Mouse (Mus musculus): Measurements from ENCODE around the gene Wdr66. TPM values are rescaled to one million over a fixed set of nuclear protein-coding genes. Genes with fewer than 3 reads are reported as not detected.
"Not testable (repeated sequence)": the region's sequence is repeated elsewhere in the genome, so short reads cannot be mapped to it uniquely, and the experiment has no call there.

Gene Wdr66
- total RNA-seq (2012; rRNA removed) (0.13 and 0.21 TPM in 2 replicates), total RNA-seq (2014; rRNA removed) (0.21 TPM in 1 of 2 replicates, not detected in the other), polyA plus RNA-seq (2012; ENCODE audit: insufficient read length, low read depth) (0.34 and 0.55 TPM in 2 replicates)

DNA sequence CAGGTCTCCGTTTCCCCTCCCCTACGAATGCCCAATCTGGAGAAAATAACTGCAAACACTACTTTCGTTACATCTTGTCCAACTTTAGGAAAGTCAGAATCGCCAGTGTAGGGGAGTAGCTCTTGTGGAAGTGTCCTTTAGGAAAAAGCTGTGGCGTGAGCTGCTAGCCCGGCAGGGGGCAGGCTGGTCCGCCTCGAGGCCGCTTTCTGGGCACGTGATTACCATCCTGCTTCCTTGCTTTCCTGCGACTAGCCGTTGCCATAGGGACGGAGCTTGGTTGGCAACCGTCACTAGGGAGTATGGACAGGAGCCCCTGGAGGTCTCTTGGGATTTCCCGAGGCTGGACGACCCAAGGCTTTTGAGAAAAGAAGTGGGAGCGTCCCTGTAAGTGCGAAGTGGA, at the start of gene Wdr66:
Wdr66 (plus strand) TSS at position 269 of the 400 bp plus-strand sequence.
- no peak within 1 kb of the TSS for H3K27ac ChIP-seq (ENCODE audit: insufficient read depth, low read depth)
- no peaks in the 10 kb centered on the region for H3K79me2 ChIP-seq (replicated peaks; ENCODE audit: control insufficient read depth, extremely low read depth, insufficient read depth, poor library complexity, severe bottlenecking)
- no peak within 1 kb of the TSS for H3K4me3 ChIP-seq (replicated peaks in 1 of 3; ENCODE audit: low read depth in 2 of 3, low read length in 2 of 3, poor library complexity in 1 of 3)
- no peak within 1 kb of the TSS for H3K4me2 ChIP-seq (ENCODE audit: insufficient read depth, low read depth, poor library complexity, severe bottlenecking)
- no peaks in the 10 kb centered on the region; a peak in 1 of 4 replicates for H3K4me1 ChIP-seq (ENCODE audit: control insufficient read depth in 1 of 2, insufficient read depth in 2 of 2)
- H3K27me3 ChIP-seq (replicated peaks): no peaks in the 10 kb centered on the region
- TF ChIP-seq PAX5 (IDR thresholded peaks at IDR 0.05; ENCODE audit: low read length): no peak
- no peak for TF ChIP-seq SIN3A (IDR thresholded peaks at IDR 0.05; ENCODE audit: low read length)
- no peak for TF ChIP-seq EP300 (IDR thresholded peaks at IDR 0.05; ENCODE audit: low read length)
- TF ChIP-seq ETS1 (conservative IDR thresholded peaks at IDR 0.05; ENCODE audit: low read depth, low read length): no peak
- no peak for TF ChIP-seq HCFC1 (IDR thresholded peaks at IDR 0.05; ENCODE audit: low read depth, low read length)
- no peak for TF ChIP-seq ZC3H11A (IDR thresholded peaks at IDR 0.05; ENCODE audit: low read depth, low read length)
- no peak for TF ChIP-seq CHD1 (IDR thresholded peaks at IDR 0.05; ENCODE audit: low read depth, low read length)
- TF ChIP-seq JUN (IDR thresholded peaks at IDR 0.05; ENCODE audit: insufficient read depth, low read depth, low read length): no peak
- no peak for TF ChIP-seq NELFE (IDR thresholded peaks at IDR 0.05; ENCODE audit: low read depth, low read length)
- TF ChIP-seq MYC (IDR thresholded peaks at IDR 0.05; ENCODE audit: low read depth, low read length): no peak
- TF ChIP-seq KAT2A (IDR thresholded peaks at IDR 0.05; ENCODE audit: insufficient replicate concordance, low read length): no peak
- dilution Hi-C loops (cut with MboI; ENCODE audit: extremely low pct_ligation_motif_present, extremely low pct_unique_long_range_greater_than_20kb, low sequenced_read_pairs): no loop called here
- peaks cover 7 to 29% of the 10 kb centered on the region in 2 experiments for H3K36me3 ChIP-seq (replicated peaks in 1 of 2; ENCODE audit: control insufficient read depth in 1 of 2, insufficient read depth in 1 of 2, low read length in 1 of 2)
- H3K9ac ChIP-seq (ENCODE audit: insufficient read depth, low read depth): no peak within 1 kb of the TSS
- no peaks in the 10 kb centered on the region for H3K9me3 ChIP-seq (replicated peaks; ENCODE audit: low read length)
- DNase-seq (ENCODE audit: extremely low read depth): no peak
- in situ Hi-C loops (cut with MboI; ENCODE audit: low pct_ligation_motif_present, low pct_unique_long_range_greater_than_20kb, low sequenced_read_pairs): no loop called here

DNA sequence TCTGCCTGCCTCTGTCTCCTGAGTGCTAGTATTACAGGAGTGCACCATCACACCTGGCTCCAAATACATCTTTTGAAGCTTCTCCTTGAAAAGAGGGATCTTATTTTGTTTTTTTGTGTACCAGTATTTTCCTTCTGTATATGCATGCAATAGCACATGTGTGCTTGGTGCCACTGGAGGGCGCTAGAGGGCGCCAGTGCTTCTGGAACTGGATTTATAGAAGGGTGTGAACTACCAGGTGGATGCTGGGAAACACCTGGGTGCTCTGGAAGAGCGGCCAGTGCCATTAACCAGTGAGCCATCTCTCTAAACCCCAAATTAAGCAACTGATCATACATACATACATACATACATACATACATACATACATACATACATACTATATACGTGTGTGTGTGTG, 49.1 kb upstream of the Wdr66 start:
- H3K79me2 ChIP-seq (replicated peaks; ENCODE audit: control insufficient read depth, extremely low read depth, insufficient read depth, poor library complexity, severe bottlenecking); H3K4me2 ChIP-seq (ENCODE audit: insufficient read depth, low read depth, poor library complexity, severe bottlenecking); H3K27me3 ChIP-seq (replicated peaks); H3K36me3 ChIP-seq (replicated peaks in 1 of 2; ENCODE audit: control insufficient read depth in 1 of 2, insufficient read depth in 1 of 2, low read length in 1 of 2); H3K9ac ChIP-seq (ENCODE audit: insufficient read depth, low read depth); H3K27ac ChIP-seq (ENCODE audit: insufficient read depth, low read depth); H3K9me3 ChIP-seq (replicated peaks; ENCODE audit: low read length); DNase-seq (ENCODE audit: extremely low read depth); in situ Hi-C loops (cut with MboI; ENCODE audit: low pct_ligation_motif_present, low pct_unique_long_range_greater_than_20kb, low sequenced_read_pairs); H3K4me3 ChIP-seq (replicated peaks in 1 of 3; ENCODE audit: low read depth in 2 of 3, low read length in 2 of 3, poor library complexity in 1 of 3); dilution Hi-C loops (cut with MboI; ENCODE audit: extremely low pct_ligation_motif_present, extremely low pct_unique_long_range_greater_than_20kb, low sequenced_read_pairs); H3K4me1 ChIP-seq (ENCODE audit: control insufficient read depth in 1 of 2, insufficient read depth in 2 of 2): not testable (repeated sequence)
- peak in 1 of 2 experiments; percentile 13; a peak in 2 of 4 replicates for TF ChIP-seq CTCF (conservative IDR thresholded peaks at IDR 0.05 in 1 of 2, IDR thresholded peaks at IDR 0.05 in 1 of 2; ENCODE audit: low read depth in 2 of 2, low read length in 2 of 2)

DNA sequence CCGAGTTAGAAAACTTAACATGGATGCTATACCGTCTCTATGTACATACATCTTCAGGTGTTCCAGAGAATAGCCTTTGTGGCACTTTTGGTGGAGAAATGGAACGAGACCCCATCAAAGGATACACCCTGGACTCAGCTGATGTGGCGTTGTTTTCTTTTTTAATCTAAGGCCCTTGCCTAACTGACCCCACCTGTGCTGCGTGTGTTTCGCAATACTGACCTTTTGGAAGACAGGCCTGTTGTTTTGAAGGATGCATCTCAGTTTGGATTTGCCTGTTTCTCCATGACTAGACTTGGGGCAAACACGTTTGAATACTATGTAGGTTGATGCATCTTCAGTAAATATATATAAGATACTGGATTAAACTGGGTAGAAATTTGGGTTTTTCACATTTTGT, 48.3 kb upstream of the Wdr66 start:
- dilution Hi-C loops (cut with MboI; ENCODE audit: extremely low pct_ligation_motif_present, extremely low pct_unique_long_range_greater_than_20kb, low sequenced_read_pairs); H3K9me3 ChIP-seq (replicated peaks; ENCODE audit: low read length); H3K27me3 ChIP-seq (replicated peaks); H3K36me3 ChIP-seq (replicated peaks in 1 of 2; ENCODE audit: control insufficient read depth in 1 of 2, insufficient read depth in 1 of 2, low read length in 1 of 2); in situ Hi-C loops (cut with MboI; ENCODE audit: low pct_ligation_motif_present, low pct_unique_long_range_greater_than_20kb, low sequenced_read_pairs); H3K79me2 ChIP-seq (replicated peaks; ENCODE audit: control insufficient read depth, extremely low read depth, insufficient read depth, poor library complexity, severe bottlenecking); DNase-seq (ENCODE audit: extremely low read depth); H3K4me1 ChIP-seq (ENCODE audit: control insufficient read depth in 1 of 2, insufficient read depth in 2 of 2); H3K4me3 ChIP-seq (replicated peaks in 1 of 3; ENCODE audit: low read depth in 2 of 3, low read length in 2 of 3, poor library complexity in 1 of 3); H3K4me2 ChIP-seq (ENCODE audit: insufficient read depth, low read depth, poor library complexity, severe bottlenecking); H3K9ac ChIP-seq (ENCODE audit: insufficient read depth, low read depth); H3K27ac ChIP-seq (ENCODE audit: insufficient read depth, low read depth): not testable (repeated sequence)

DNA sequence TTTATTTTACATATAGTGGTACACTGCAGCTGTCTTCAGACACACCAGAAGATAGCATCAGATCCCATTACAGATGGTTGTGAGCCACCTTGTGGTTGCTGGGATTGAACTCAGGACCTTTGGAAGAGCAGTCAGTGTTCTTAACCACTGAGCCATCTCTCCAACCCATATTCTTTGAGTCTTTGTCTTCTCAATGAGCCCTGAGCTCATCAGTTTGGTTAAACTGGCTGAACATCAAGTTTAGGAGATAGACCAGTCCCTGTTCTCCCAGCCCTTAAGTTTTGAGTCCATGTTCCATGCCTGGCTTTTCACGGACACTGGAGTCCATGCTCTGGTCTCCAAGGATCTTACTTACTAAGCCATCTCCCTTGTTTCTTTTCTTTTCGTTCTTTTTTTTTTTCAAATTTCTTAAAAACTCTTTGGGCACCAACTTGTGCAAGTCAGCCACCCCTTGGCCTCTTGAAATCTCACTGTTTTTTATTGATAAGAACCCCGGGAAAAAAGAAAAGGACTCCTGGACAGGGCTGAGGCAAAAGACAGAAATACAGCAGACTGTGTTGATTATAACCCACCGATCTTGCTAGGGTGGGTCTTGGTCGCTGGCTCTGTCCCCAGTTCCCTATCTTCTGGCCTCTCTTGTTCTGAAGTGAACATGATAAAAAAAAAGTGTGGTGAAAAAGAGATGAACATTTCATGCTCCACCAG, 29.4 kb upstream of the Wdr66 start:
- H3K4me1 ChIP-seq (ENCODE audit: control insufficient read depth in 1 of 2, insufficient read depth in 2 of 2); H3K36me3 ChIP-seq (replicated peaks in 1 of 2; ENCODE audit: control insufficient read depth in 1 of 2, insufficient read depth in 1 of 2, low read length in 1 of 2); H3K27me3 ChIP-seq (replicated peaks); H3K79me2 ChIP-seq (replicated peaks; ENCODE audit: control insufficient read depth, extremely low read depth, insufficient read depth, poor library complexity, severe bottlenecking); dilution Hi-C loops (cut with MboI; ENCODE audit: extremely low pct_ligation_motif_present, extremely low pct_unique_long_range_greater_than_20kb, low sequenced_read_pairs); H3K4me3 ChIP-seq (replicated peaks in 1 of 3; ENCODE audit: low read depth in 2 of 3, low read length in 2 of 3, poor library complexity in 1 of 3); in situ Hi-C loops (cut with MboI; ENCODE audit: low pct_ligation_motif_present, low pct_unique_long_range_greater_than_20kb, low sequenced_read_pairs); DNase-seq (ENCODE audit: extremely low read depth); H3K4me2 ChIP-seq (ENCODE audit: insufficient read depth, low read depth, poor library complexity, severe bottlenecking); H3K9me3 ChIP-seq (replicated peaks; ENCODE audit: low read length); H3K27ac ChIP-seq (ENCODE audit: insufficient read depth, low read depth); H3K9ac ChIP-seq (ENCODE audit: insufficient read depth, low read depth): not testable (repeated sequence)

All from CH12.LX (cell line).